Mouse (Mus musculus): ENCODE data around the gene Hoxb7.

Gene Hoxb7

DNA sequence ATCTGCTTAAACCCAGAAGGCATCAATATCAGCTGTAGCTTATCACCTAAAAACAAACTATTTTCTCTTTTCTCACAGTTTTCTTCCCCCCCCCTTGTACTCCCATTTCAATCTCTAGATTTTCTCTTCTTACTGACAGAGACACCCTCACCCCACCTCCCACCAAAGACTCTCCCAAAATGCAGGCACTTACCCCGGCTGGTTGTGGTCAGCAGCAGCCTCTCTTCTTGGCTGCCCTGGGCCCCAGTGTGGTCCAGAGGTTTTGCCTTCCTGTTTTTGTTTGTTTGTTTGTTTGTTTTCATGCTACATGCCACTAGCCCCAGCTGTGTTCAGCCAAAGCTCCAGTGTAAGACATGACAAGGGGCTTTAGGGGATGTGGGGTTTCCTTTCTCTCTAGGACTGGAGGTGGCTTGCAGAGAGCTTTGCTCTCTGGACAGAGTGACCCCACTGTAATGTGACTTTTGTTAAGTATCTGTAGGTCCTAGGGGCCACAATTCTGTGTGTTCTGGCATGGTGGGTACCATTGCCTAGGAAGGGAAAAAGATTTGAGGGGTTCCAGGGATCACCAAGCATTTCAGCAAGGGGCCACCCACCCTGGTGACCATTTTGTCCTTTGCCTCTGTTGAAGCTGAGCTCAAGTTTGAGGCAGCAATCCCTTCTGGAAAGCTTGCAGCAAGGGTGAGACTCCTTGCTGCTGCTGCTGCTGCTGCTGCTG lies 18.2 kb upstream of the Hoxb7 start:
- no peak for DNase-seq (ENCODE audit: low spot score in 2 of 2)

DNA sequence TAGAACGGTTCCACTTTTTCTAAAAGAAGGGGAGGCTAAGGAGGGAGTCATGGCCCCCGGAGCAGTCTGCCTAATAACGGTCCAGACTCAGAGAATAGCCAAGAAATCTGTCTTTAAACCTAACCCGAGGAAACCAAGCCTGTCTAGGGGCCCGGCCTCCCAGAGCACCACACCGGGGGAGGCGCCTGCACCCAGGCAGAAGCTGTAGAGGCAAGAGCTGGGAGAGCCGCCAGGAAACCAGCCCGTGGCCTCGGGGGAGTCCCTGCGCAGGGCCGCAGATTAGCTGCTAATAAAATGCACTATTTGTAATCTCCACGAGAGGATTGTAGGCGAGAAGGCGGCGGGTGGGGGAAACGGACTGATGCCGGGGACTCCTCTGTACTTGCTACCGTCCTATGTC lies 16.6 kb upstream of the Hoxb7 start:
- DNase-seq (ENCODE audit: low spot score in 2 of 2) = no peak

- no peak for DNase-seq (ENCODE audit: low spot score in 2 of 2)
Measured at GRCm38 (mm10) chr11:96270996-96271540, 15.4 kb upstream of the Hoxb7 start, which contains the start of gene Hoxb9. Hoxb9 (plus strand) TSS chr11:96271457.

DNA sequence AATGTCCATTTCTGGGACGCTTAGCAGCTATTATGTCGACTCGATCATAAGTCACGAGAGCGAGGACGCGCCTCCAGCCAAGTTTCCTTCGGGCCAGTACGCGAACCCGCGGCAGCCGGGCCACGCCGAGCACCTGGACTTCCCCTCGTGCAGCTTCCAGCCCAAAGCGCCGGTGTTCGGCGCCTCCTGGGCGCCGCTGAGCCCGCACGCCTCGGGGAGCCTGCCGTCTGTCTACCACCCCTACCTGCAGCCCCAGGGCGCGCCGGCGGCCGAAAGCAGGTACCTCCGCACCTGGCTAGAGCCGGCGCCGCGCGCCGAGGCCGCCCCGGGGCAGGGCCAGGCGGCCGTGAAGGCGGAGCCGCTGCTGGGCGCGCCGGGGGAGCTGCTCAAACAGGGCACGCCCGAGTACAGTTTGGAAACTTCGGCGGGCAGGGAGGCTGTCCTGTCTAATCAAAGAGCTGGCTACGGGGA lies 14.8 kb upstream of the Hoxb7 start:
- DNase-seq (ENCODE audit: low spot score in 2 of 2) = no peak

DNA sequence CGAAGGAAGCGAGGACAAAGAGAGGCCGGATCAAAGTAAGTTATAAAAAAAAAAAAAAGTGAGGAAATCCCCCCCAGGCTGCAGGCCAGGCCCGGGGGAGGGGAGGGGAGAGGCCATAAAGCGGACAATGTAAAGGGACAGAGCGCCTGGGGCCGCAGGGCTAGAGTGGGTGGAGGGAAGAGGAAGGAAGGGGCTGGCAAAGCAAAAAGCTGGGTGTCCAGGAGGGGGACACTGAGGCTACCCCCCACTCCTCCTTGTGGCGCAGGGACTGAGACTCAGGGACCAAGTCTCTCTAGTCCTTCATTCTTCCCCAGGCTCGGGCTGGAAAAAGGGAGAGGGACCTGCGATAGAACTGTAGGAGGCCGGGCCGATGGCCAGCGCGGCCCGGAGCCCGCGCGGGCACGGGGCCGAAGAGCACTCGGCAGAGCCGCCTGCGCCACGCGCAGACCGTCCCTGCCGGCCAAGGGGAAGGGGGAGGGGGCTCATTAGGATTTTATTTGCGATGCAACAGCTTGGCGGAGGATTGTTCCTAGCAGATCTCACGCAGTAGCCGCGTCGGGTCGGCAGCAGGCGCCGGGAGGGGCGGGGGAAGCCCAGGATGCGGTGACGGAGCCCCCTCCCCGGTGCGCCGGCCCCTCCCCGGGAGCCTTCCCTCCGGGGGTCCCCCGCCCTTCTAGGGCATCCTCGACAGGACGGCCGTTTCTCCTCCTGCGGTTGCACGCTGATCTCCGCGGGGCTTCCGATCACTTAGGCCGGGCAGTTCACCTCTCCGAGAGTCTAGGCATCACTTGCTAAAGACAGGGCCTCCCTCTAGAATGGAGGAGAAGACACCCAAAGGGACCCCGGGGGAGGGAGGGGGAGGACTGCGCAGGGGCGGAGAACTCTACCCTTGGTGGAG lies 14.2 kb upstream of the Hoxb7 start:
- no peak for DNase-seq (ENCODE audit: low spot score in 2 of 2)

GRCm38 (mm10) chr11:96274428-96274827 lies 12.0 kb upstream of the Hoxb7 start:
- DNase-seq (ENCODE audit: low spot score in 2 of 2) = no peak

DNA sequence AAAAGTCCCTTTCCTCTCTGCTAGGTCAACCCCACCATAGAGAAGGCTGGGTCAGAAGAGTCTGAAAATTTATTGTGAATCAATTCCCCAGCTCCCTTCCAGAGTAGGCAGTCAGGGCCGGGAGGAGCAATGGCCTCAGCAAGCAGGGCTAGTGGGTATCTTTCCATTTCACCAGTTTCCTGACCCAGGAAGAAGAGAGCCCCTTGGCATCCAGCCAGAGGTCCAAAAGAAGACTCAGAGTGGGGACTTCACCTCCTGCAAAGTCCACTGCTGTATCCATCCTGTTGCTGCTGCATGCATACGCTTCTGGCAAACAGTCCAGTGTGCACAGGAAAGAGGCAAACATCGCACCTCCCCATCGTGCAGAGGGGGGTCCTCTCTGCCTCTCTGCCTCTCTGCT lies 10.5 kb upstream of the Hoxb7 start:
- no peak for DNase-seq (ENCODE audit: low spot score in 2 of 2)

DNA sequence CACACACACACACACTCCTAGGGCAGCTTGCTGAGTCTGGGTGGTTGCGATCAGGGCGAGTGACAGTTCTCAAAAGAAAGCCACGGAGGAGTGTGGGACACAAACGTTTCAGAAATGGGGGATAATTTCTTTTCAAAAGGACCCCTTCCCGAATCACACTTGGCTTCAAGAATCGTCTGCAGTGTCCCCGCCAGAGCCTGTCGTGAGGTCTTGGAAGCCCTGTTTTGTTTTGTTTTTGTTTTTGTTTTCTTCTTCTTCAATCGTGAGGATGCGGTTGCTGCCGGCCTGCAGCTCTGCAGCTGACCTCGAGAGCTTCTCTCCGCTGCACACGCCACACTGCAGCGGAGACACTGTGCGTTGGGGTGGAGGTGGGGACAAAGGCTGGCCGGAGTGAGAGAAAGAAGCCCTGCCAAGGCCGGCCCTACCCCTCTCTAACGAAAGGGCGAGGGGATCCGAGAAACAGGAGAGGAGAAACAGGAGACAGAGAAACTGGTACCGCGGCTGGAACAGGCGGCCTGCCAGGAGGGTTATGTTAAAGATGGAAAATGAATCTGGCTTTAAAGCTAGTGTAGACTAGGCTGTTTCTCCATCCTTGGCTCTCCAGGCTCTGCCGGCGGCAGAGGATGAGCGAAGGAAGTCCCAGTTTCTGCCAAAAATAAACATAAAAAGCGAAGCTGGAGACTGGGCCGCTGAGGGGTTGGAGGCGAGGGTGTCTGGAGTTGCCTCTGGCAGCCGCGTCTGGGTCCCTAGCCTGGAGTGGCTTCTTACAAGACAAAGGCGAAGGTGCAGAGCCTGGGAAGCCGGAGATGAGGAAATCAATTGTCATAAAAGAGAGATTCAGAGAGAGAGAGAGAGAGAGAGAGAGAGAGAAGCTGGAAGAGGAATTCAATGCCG lies 9.0 kb upstream of the Hoxb7 start:
- DNase-seq (ENCODE audit: low spot score in 2 of 2) = no peak

- no peak for DNase-seq (ENCODE audit: low spot score in 2 of 2)
Measured at GRCm38 (mm10) chr11:96278324-96278723, 8.1 kb upstream of the Hoxb7 start.

DNA sequence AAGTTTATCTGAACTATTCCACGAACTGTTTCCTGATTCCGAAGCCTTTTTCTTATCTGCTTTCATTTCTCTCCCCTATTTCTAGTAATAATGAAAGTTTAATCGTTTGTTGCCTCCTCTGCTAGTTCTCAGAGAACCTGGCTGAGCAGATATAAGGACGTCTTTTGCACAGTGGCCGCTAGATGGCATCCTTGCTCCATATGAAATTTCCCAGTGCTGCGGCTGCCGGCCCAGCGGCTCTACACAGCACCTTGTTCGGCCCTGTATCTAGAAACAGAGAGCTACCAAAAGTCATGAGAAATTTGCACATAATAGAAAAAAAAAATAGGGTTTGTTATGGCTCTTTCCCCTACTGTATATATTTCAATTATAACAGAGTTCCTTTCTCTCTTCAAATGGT lies 7.7 kb upstream of the Hoxb7 start:
- DNase-seq (ENCODE audit: low spot score in 2 of 2) = peak; percentile 82 to 90

- no peak for DNase-seq (ENCODE audit: low spot score in 2 of 2)
Measured at GRCm38 (mm10) chr11:96279421-96280233, 6.8 kb upstream of the Hoxb7 start.

DNA sequence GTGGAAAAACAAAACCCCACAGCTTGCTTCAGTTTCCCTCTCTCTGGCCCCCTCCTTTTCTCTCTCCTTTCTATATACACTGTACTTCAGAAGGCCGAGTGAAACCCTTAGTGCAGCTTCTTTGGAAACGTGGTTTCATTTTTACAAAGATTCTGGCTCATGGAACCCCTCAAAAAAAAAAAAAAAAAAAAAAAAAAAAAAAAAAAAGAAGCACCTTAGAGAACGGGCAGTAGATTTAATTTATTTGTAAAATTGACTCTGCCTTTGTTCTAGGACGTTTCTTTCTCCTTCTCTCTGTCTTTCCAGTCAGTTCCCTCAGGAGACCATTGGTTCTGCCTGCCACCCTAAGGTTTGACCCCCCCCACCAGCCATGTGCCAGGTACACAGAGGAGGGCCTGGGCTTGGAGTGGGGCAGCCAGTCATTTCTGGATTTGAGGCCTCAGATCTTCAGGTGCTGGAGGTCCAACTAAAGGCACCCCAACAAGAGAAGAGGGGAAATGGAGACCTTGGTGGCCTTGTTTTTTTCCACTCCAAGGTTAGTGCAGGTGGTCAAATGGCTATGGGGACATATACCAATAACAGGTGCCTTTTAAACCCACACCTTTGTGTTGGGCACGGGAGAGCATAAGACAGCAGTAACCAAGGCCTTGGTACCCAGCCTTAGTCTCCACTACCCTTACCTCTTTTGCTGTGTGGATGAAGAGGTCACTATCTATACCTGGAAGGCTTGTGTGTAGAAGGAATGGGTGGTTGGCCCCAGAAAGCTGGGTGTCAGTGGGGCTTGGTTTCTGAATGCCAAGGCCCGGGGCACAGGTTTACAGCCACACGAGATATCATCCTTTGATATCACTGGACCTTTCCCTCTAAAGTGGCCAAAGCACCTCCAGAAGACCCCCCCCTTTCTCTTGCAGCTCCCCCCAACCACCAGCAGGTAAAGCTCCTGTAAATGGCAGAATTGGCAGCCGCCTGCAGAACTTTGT lies 5.7 kb upstream of the Hoxb7 start:
- DNase-seq (ENCODE audit: low spot score in 2 of 2) = no peak

DNA sequence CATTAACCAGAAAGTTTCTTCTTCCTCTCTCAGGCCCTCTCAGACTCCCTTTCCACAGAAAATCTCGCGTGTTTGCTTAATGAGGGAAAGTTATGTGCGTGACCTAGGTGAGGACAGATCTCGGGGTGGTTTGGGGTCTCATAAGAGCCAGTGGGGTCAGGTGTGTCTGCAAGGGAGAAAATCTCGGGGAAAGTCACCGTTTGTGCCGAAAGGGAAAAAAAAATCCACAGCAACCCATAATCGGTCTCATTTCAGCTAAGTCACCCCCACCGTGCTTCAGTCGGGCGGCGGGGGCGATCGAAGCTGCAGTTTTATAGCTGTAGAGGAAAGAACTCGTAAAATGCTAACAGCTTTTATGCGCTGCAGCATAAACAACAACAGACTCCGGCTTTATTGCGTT lies 5.0 kb upstream of the Hoxb7 start:
- no peak for DNase-seq (ENCODE audit: low spot score in 2 of 2)

GRCm38 (mm10) chr11:96281855-96282570 lies 4.4 kb upstream of the Hoxb7 start, which contains the start of gene Hoxb8:
Hoxb8 (plus strand) TSS chr11:96281905.
- DNase-seq (ENCODE audit: low spot score in 2 of 2) = no peak

DNA sequence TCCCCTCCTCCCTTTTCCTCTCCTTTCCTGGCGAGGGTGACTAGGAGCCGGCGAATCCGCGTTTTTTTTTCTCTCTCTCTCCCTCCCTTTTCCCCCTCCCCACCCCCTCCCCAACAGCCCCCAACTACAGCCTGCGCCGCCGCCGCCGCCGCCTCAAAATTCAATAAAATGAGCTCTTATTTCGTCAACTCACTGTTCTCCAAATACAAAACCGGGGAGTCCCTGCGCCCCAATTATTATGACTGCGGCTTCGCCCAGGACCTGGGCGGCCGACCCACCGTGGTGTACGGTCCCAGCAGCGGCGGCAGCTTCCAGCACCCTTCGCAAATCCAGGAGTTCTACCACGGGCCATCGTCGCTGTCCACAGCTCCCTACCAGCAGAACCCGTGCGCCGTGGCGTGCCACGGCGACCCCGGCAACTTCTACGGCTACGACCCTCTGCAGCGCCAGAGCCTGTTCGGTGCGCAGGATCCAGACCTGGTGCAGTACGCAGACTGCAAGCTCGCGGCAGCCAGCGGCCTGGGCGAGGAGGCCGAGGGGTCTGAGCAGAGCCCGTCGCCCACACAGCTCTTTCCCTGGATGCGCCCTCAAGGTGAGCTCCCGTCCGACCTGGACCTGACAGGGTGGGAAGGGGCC lies 3.5 kb upstream of the Hoxb7 start:
- DNase-seq (ENCODE audit: low spot score in 2 of 2) = no peak

- DNase-seq (ENCODE audit: low spot score in 2 of 2) = no peak
Measured at GRCm38 (mm10) chr11:96284041-96284749, 2.2 kb upstream of the Hoxb7 start.

All from right cerebral cortex, adult 2 months (tissue).